Mouse (Mus musculus) hindbrain, embryonic 10.5 days (tissue): Measurements from ENCODE around the gene Ppp5c. TPM values are rescaled to one million over a fixed set of nuclear protein-coding genes. Genes with fewer than 3 reads are reported as not detected.
"Not testable (repeated sequence)": the region's sequence is repeated elsewhere in the genome, so short reads cannot be mapped to it uniquely, and the experiment has no call there.

ENCODE experiments used
- DNase-seq: peaks from one replicate; pipeline ENCODE4 v3.0.0-alpha.2; 2017; ENCODE audit warnings: low spot score
- H3K27ac ChIP-seq: fragments of 300-500 bp; sonication (generic); 2 replicates; pipeline ENCODE4 v1.5.1; 2016; ENCODE audit warnings: mild to moderate bottlenecking, moderate library complexity
- H3K27me3 ChIP-seq: fragments of 300-500 bp; sonication (generic); 2 replicates; pipeline ENCODE4 v1.6.1; 2016; ENCODE audit warnings: mild to moderate bottlenecking; ENCODE audit not compliant: poor library complexity, insufficient read depth, severe bottlenecking
- H3K36me3 ChIP-seq: fragments of 300-500 bp; sonication (generic); 2 replicates; pipeline ENCODE4 v1.6.1; 2016; ENCODE audit warnings: mild to moderate bottlenecking, moderate library complexity
- H3K4me1 ChIP-seq: fragments of 300-500 bp; sonication (generic); replicated peaks from 2 replicates; pipeline ENCODE4 v1.6.1; 2016; ENCODE audit warnings: mild to moderate bottlenecking
- H3K4me3 ChIP-seq: fragments of 300-500 bp; sonication (generic); 2 replicates; pipeline ENCODE4 v1.5.1; 2016; ENCODE audit warnings: mild to moderate bottlenecking, moderate library complexity
- H3K9me3 ChIP-seq: fragments of 300-500 bp; sonication (generic); 2 replicates; pipeline ENCODE4 v1.6.1; 2016; ENCODE audit warnings: mild to moderate bottlenecking, moderate library complexity
- WGBS: fragments of 180-500 bp; shearing (Covaris S2); methylation state at CpG from one replicate; pipeline ENCODE4 v1.1.7; 2016; 5-methylcytosine and 5-hydroxymethylcytosine counted together
- polyA plus RNA-seq: library from polyadenylated mRNA; unstranded; fragments of >200 nt; fragmentation: Nextera tagmentation; extraction: Ambion mirVana; gene quantifications from 2 replicates; pipeline ENCODE4 v1.2.1, GENCODE M21; 2016

Ppp5c gene
- 126 and 136 TPM in 2 replicates for polyA plus RNA-seq

GRCm38 (mm10) chr7:17027588-17028343 is at the start of gene Ppp5c:
Gene Ppp5c, minus strand, starts transcription at chr7:17027924.
- Histone ChIP-seq H3K4me1 (peaks cover 36% of the 10 kb centered on the region), H3K4me3 (peak within 1 kb of the TSS; percentile 71), H3K36me3 (peaks cover 30% of the 10 kb centered on the region), H3K27ac (peak within 1 kb of the TSS; percentile 96), H3K27me3 (no peaks in the 10 kb centered on the region), H3K9me3 (0 out of 2 replicates have a peak, but pooled peaks cover 9% of the 10 kb centered on the region)
- DNase-seq: peak; percentile 98
- WGBS: 0% methylated on average over 58 of the region's 58 CpGs

- no peak overlapping the region for H3K4me3 ChIP-seq
Observed at GRCm38 (mm10) chr7:17076542-17076941, 48.8 kb upstream of the Ppp5c start.

GRCm38 (mm10) chr7:17073904-17074615 is 46.3 kb upstream of the Ppp5c start, which contains the start of gene Psg16:
Gene Psg16, plus strand, starts transcription at chr7:17074040.
- H3K27me3 ChIP-seq: no peaks in the 10 kb centered on the region
- DNase-seq: peak; percentile 62
- H3K9me3 ChIP-seq: 0 out of 2 replicates have a peak, but pooled peaks cover 9% of the 10 kb centered on the region
- no peak within 1 kb of the TSS for H3K27ac ChIP-seq
- no peaks in the 10 kb centered on the region for H3K36me3 ChIP-seq
- no peaks in the 10 kb centered on the region for H3K4me1 ChIP-seq
- H3K4me3 ChIP-seq: no peak within 1 kb of the TSS
- 72% methylated on average over 23 of the region's 23 CpGs for WGBS

More at GRCm38 (mm10) chr7:17076542-17076941, 48.8 kb upstream of the Ppp5c start:
- no peak for DNase-seq
- H3K27me3 ChIP-seq: no peaks in the 10 kb centered on the region
- no peaks in the 10 kb centered on the region; the same call in 1 of the 2 replicates for H3K4me1 ChIP-seq
- 86% methylated on average over 1 of the region's 1 CpGs for WGBS
- H3K36me3 ChIP-seq: no peaks in the 10 kb centered on the region
- 0 out of 2 replicates have a peak, but pooled peaks cover 13% of the 10 kb centered on the region for H3K9me3 ChIP-seq
- no peak overlapping the region for H3K27ac ChIP-seq

DNA sequence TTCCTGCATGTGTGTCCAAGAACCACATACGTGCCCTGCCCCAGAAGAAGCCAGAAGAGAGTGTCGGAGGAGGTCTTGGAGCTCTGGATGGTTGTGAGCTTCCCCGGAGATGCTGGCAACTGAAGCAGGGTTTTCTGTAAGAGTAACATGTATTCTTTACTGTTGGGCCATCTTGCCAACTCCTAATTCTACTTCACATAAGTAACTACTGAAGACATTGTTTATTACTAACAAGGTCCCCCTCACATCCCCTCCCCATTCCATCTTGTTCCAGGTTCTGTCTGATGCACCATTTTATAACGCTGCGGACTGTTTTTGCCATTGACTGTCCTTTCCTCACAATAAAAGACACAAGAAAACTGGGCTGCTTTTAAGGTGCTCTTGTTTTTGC is 45.8 kb upstream of the Ppp5c start:
- H3K27me3 ChIP-seq: no peaks in the 10 kb centered on the region
- 0 out of 2 replicates have a peak, but pooled peaks cover 5% of the 10 kb centered on the region for H3K9me3 ChIP-seq
- no peak overlapping the region for H3K4me3 ChIP-seq
- DNase-seq: peak; percentile 0
- H3K36me3 ChIP-seq: no peaks in the 10 kb centered on the region
- WGBS: 58% methylated on average over 5 of the region's 5 CpGs
- no peak overlapping the region for H3K27ac ChIP-seq
- no peaks in the 10 kb centered on the region for H3K4me1 ChIP-seq

DNA sequence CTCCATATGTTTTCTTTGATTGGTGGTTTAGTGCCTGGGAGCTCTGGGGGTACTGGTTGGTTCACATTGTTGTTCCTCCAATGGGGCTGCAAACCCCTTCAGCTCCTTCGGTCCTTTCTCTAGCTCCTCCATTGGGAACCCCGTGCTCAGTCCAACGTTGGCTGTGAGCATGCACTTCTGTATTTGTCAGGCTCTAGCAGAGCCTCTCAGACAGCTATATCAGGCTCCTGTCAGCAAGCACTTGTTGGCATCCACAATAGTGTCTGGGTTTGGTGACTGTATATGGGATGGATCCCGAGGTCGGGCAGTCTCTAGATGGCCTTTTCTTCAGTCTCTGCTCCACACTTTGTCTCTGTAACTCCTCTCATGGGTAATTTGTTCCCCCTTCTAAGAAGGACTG is 39.9 kb upstream of the Ppp5c start:
- H3K4me3 ChIP-seq, H3K4me1 ChIP-seq, H3K36me3 ChIP-seq, DNase-seq, H3K27ac ChIP-seq, H3K9me3 ChIP-seq: not testable (repeated sequence)
- H3K27me3 ChIP-seq: peaks cover 12% of the 10 kb centered on the region
- WGBS: 64% methylated on average over 5 of the region's 5 CpGs

DNA sequence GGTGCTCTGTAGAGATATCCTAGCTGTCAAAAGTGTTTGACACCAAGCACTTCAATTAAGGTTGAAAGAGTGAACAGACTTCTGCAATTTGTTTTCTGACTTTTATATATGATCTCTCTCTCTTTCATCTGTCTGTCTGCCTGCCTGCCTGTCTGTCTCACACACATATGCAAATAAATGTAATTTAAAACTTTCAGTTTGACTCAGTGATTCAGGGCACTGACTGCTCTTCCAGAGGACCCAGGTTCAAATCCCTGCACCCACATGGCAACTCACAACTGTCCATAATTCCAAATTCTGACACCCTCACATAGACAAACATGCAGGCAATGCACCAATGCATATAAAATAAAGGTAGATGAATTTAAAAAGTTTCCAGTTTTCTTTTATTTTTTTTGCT is 39.3 kb upstream of the Ppp5c start:
- no peak for DNase-seq
- Histone ChIP-seq H3K36me3 (no peaks in the 10 kb centered on the region), H3K27ac (no peak overlapping the region), H3K27me3 (peaks cover 14% of the 10 kb centered on the region), H3K4me1 (peaks cover 13% of the 10 kb centered on the region), H3K9me3 (no peaks in the 10 kb centered on the region), H3K4me3 (no peak overlapping the region)

DNA sequence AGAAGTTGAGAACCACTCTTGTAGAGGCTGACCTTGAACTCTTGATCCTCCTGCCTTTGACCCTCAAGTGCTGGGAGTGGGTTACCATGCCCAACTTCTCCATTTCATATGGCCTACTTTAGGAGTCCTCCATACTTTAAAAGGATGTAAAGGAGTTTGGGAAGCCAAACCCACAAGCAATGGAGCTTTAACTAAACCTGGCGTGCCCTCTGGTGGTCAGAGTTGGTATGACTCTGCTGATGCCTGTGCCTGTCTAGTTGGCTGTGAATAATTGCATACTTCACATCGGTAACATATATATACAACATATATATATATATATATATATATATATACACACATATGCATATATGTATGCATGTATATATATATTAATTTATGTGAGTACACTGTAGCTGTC is 38.7 kb upstream of the Ppp5c start:
- Histone ChIP-seq H3K4me3 (no peak overlapping the region), H3K4me1 (peaks cover 18% of the 10 kb centered on the region), H3K36me3 (no peaks in the 10 kb centered on the region), H3K27me3 (peaks cover 20% of the 10 kb centered on the region), H3K27ac (no peak overlapping the region), H3K9me3 (no peaks in the 10 kb centered on the region)
- DNase-seq: peak; percentile 75
- WGBS: 27% methylated on average over 2 of the region's 2 CpGs

DNA sequence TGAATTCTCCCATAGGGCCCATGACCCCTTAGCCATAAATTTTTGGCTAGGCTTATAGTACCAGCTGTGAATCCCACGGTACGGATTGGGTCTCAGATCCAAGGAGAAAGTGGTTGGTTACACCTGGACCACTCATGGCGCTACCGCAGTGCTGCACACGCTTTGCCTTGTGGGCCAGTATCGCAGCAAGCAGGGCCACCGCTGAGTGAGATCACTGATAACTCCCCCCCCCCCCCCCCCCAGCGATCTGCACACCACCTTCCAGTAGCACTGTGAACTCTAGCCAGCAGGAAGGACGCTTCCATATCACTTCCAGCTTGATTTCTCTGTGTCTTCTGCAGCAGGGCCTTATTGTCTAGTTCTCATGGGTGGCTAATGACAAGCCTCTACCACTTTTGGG is 37.9 kb upstream of the Ppp5c start:
- 87% methylated on average over 9 of the region's 9 CpGs for WGBS
- Histone ChIP-seq H3K9me3 (no peaks in the 10 kb centered on the region), H3K4me1 (peaks cover 18% of the 10 kb centered on the region), H3K4me3 (no peak overlapping the region), H3K27me3 (peaks cover 27% of the 10 kb centered on the region), H3K27ac (no peak overlapping the region), H3K36me3 (no peaks in the 10 kb centered on the region)
- no peak for DNase-seq

GRCm38 (mm10) chr7:17062845-17063244 is 35.1 kb upstream of the Ppp5c start:
- WGBS: 21% methylated on average over 11 of the region's 11 CpGs

DNA sequence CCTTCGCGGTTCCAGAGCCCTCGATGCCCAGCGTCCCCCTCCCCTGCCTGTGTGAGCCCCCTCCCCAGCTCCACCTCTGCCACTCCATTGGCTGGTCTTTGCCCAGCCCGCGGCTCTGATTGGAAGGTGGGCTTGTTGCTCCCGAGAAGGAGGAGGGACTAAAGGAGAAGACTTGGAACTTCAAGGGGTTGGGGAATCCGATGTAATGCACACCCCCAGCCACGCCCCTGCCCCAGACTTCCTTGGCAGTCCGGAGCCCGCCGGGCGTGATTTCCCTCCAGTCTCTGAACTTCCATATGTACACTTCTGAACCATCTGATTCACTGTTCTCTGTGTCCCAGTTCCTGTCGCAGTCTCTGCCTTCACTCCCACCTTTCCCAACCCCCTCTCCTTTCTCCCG is 34.7 kb upstream of the Ppp5c start, which contains the start of gene Hif3a:
TSS of gene Hif3a (minus strand) at position 39 of the 400 bp plus-strand sequence.
- peak; percentile 85 for DNase-seq
- Histone ChIP-seq H3K4me3 (peak within 1 kb of the TSS; percentile 55), H3K36me3 (no peaks in the 10 kb centered on the region), H3K27ac (peak within 1 kb of the TSS; percentile 77), H3K27me3 (peaks cover 35% of the 10 kb centered on the region), H3K4me1 (peaks cover 36% of the 10 kb centered on the region), H3K9me3 (no peaks in the 10 kb centered on the region)
- WGBS: 2% methylated on average over 15 of the region's 15 CpGs

More at GRCm38 (mm10) chr7:17062845-17063244, 35.1 kb upstream of the Ppp5c start:
- no peaks in the 10 kb centered on the region for H3K36me3 ChIP-seq
- peaks cover 34% of the 10 kb centered on the region for H3K4me1 ChIP-seq
- peaks cover 35% of the 10 kb centered on the region for H3K27me3 ChIP-seq
- peak overlapping the region; percentile 55 for H3K4me3 ChIP-seq
- 0 out of 2 replicates have a peak overlapping the region, but pooled peaks have one; percentile 77 for H3K27ac ChIP-seq
- H3K9me3 ChIP-seq: no peaks in the 10 kb centered on the region
- DNase-seq: no peak

DNA sequence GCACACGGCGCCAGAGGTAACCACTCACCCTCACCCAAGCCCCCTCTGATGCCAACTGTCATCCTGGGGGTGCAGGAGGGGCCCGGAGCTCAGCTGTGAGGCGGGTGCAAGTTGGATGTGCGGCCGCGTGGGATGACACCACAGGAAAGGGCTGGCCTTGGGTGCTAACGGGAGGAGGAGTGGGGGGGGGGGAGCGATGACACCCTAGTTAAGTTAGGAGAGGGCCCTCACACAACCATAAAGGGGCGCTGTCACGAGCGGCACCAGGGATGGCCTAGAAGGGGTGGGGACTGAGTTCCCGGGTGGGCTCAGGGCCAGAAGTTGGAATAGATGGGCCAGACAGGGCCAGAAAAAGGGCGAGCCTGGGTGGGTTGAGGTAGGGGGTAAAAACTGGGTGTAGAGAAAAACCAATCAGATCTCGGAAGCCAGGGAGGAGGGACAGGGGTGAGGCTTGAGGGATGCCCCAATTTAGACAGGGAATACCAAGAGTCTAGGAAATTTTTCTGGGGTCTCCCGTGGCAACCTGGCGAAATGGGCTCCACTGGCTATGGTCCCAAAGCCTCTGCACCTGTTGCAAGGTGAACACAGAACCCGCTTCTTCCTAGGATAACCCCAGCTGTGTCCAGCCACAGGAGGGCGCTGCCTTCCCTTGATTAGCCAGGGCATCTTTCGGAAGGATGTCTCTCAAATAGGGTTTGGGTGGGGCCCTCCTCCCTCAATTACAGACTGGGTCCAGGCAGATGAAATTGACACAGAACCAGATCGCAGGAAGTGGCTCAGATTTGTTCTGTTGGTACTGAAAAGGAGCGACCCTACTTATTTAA is 33.3 kb upstream of the Ppp5c start:
- DNase-seq: peak; percentile 1
- Histone ChIP-seq H3K4me3 (no peak overlapping the region), H3K27me3 (peaks cover 48% of the 10 kb centered on the region), H3K4me1 (peaks cover 46% of the 10 kb centered on the region), H3K9me3 (0 out of 2 replicates have a peak, but pooled peaks cover 3% of the 10 kb centered on the region), H3K36me3 (no peaks in the 10 kb centered on the region), H3K27ac (no peak overlapping the region)
- 84% methylated on average over 22 of the region's 22 CpGs for WGBS

- H3K36me3 ChIP-seq: no peaks in the 10 kb centered on the region
- H3K4me3 ChIP-seq: no peak overlapping the region
- H3K4me1 ChIP-seq: peaks cover 49% of the 10 kb centered on the region
- H3K27me3 ChIP-seq: peaks cover 53% of the 10 kb centered on the region
- H3K27ac ChIP-seq: peak overlapping the region; percentile 45; the same call in 1 of the 2 replicates
- WGBS: 83% methylated on average over 9 of the region's 9 CpGs
- DNase-seq: peak; percentile 2
- H3K9me3 ChIP-seq: 0 out of 2 replicates have a peak, but pooled peaks cover 7% of the 10 kb centered on the region
Observed at GRCm38 (mm10) chr7:17060031-17060781, 32.5 kb upstream of the Ppp5c start.
